Mouse (Mus musculus) embryonic fibroblast, embryonic 13.5 days (primary cell): ENCODE measurements around the gene Gm10639. TPM values are rescaled to one million over a fixed set of nuclear protein-coding genes. Genes with fewer than 3 reads are reported as not detected.
"Not testable (repeated sequence)": the region's sequence is repeated elsewhere in the genome, so short reads cannot be mapped to it uniquely, and the experiment has no call there.

Source experiments
- H3K27ac ChIP-seq: 2 replicates; pipeline ENCODE4 v1.5.1; 2012; ENCODE audit warnings: low read length, control low read depth, inconsistent platforms; ENCODE audit not compliant: insufficient read depth
- H3K4me1 ChIP-seq: 2 replicates; pipeline ENCODE4 v1.6.1; 2011; ENCODE audit warnings: low read length; ENCODE audit not compliant: control insufficient read depth, insufficient read depth
- H3K4me3 ChIP-seq: 2 replicates; pipeline ENCODE4 v1.5.1; 2011; ENCODE audit warnings: mild to moderate bottlenecking, control low read depth, low read length; ENCODE audit not compliant: insufficient read depth
- CTCF ChIP-seq: IDR thresholded peaks from 2 replicates; pipeline ENCODE4 v1.5.1; 2011; ENCODE audit warnings: mild to moderate bottlenecking, control low read depth, low read length, moderate library complexity, borderline replicate concordance; ENCODE audit not compliant: insufficient read depth
- POLR2A ChIP-seq: IDR thresholded peaks from 2 replicates; pipeline ENCODE4 v1.6.1; 2011; ENCODE audit warnings: low read depth, mild to moderate bottlenecking, control low read depth, low read length, moderate library complexity
- polyA plus RNA-seq: library from polyadenylated mRNA; stranded (reverse); fragments of >200 nt; gene quantifications from 2 replicates; pipeline ENCODE4 v1.2.4, GENCODE M21; 2011; ENCODE audit warnings: low read depth; ENCODE audit not compliant: missing spikeins, insufficient read length

Gm10639 gene
- polyA plus RNA-seq, 1 experiment, result not detected

- no peak overlapping the region for H3K4me3 ChIP-seq
- H3K27ac ChIP-seq, result no peak overlapping the region
- TF ChIP-seq POLR2A (no peak), CTCF (no peak)
- no peaks in the 10 kb centered on the region for H3K4me1 ChIP-seq
Measured at GRCm38 (mm10) chr9:78298232-78298631, 8.5 kb downstream of the Gm10639 start.

- H3K4me3 ChIP-seq, H3K4me1 ChIP-seq, H3K27ac ChIP-seq: not testable (repeated sequence)
Measured at GRCm38 (mm10) chr9:78299143-78299542, 9.4 kb downstream of the Gm10639 start.

GRCm38 (mm10) chr9:78308122-78308521, 18.4 kb downstream of the Gm10639 start:
- not testable (repeated sequence) for H3K4me3 ChIP-seq, H3K4me1 ChIP-seq, H3K27ac ChIP-seq

- H3K4me1 ChIP-seq, result no peaks in the 10 kb centered on the region
- no peak within 1 kb of the TSS for H3K27ac ChIP-seq
- H3K4me3 ChIP-seq, result no peak within 1 kb of the TSS
- TF ChIP-seq POLR2A, result no peak
- TF ChIP-seq CTCF, result no peak
Measured at GRCm38 (mm10) chr9:78314696-78315095, 25.0 kb downstream of the Gm10639 start, which contains the start of gene Omt2a. Gene Omt2a, minus strand, starts transcription at chr9:78314796.

GRCm38 (mm10) chr9:78319499-78319898, 29.8 kb downstream of the Gm10639 start:
- Histone ChIP-seq H3K27ac (no peak overlapping the region), H3K4me3 (no peak overlapping the region), H3K4me1 (no peaks in the 10 kb centered on the region)
- TF ChIP-seq CTCF, result no peak
- no peak for TF ChIP-seq POLR2A

GRCm38 (mm10) chr9:78327289-78327688, 37.6 kb downstream of the Gm10639 start, which contains the start of gene Omt2b:
Gene Omt2b, plus strand, starts transcription at chr9:78327589.
- not testable (repeated sequence) for H3K4me3 ChIP-seq, H3K27ac ChIP-seq, H3K4me1 ChIP-seq

GRCm38 (mm10) chr9:78337050-78337449, 47.3 kb downstream of the Gm10639 start:
- H3K27ac ChIP-seq, H3K4me1 ChIP-seq, H3K4me3 ChIP-seq: not testable (repeated sequence)

GRCm38 (mm10) chr9:78340324-78340723, 50.6 kb downstream of the Gm10639 start:
- not testable (repeated sequence) for H3K4me3 ChIP-seq, H3K4me1 ChIP-seq, H3K27ac ChIP-seq
- peak; percentile 45; the same call in 1 of the 2 replicates for TF ChIP-seq CTCF

- H3K4me1 ChIP-seq, H3K4me3 ChIP-seq, H3K27ac ChIP-seq: not testable (repeated sequence)
Measured at GRCm38 (mm10) chr9:78342494-78342893, 52.8 kb downstream of the Gm10639 start.

- H3K4me3 ChIP-seq, H3K27ac ChIP-seq, H3K4me1 ChIP-seq: not testable (repeated sequence)
Measured at GRCm38 (mm10) chr9:78343055-78343454, 53.3 kb downstream of the Gm10639 start.

GRCm38 (mm10) chr9:78345235-78345634, 55.5 kb downstream of the Gm10639 start:
- H3K27ac ChIP-seq, H3K4me1 ChIP-seq, H3K4me3 ChIP-seq: not testable (repeated sequence)

GRCm38 (mm10) chr9:78347004-78347403, 57.3 kb downstream of the Gm10639 start:
- H3K4me1 ChIP-seq, result no peaks in the 10 kb centered on the region
- TF ChIP-seq CTCF (no peak), POLR2A (no peak)
- no peak overlapping the region for H3K27ac ChIP-seq

GRCm38 (mm10) chr9:78348206-78349004, 58.7 kb downstream of the Gm10639 start:
- H3K4me3 ChIP-seq, H3K4me1 ChIP-seq, H3K27ac ChIP-seq: not testable (repeated sequence)

More at GRCm38 (mm10) chr9:78347004-78347403, 57.3 kb downstream of the Gm10639 start:
- no peak overlapping the region for H3K4me3 ChIP-seq

GRCm38 (mm10) chr9:78349141-78349540, 59.4 kb downstream of the Gm10639 start:
- H3K4me3 ChIP-seq, H3K27ac ChIP-seq, H3K4me1 ChIP-seq: not testable (repeated sequence)

- not testable (repeated sequence) for H3K27ac ChIP-seq, H3K4me1 ChIP-seq
Measured at GRCm38 (mm10) chr9:78350007-78350406, 60.3 kb downstream of the Gm10639 start.

More at GRCm38 (mm10) chr9:78350007-78350406, 60.3 kb downstream of the Gm10639 start:
- H3K4me3 ChIP-seq, result not testable (repeated sequence)
